Mouse (Mus musculus): ENCODE measurements around the gene Trcg1.

GRCm38 (mm10) chr9:57241111-57241510 is 4.8 kb downstream of the Trcg1 start:
- no peak for TF ChIP-seq CTCF (conservative IDR thresholded peaks at IDR 0.05; ENCODE audit: insufficient read depth, insufficient read length, low read depth, low read length)
- no peak for TF ChIP-seq POLR2A (IDR thresholded peaks at IDR 0.05; ENCODE audit: low read depth, low read length)

Measured in kidney, adult 2 months (tissue).